Mouse (Mus musculus) A20 (cell line): ENCODE results near the gene Ncln.
"Not testable (repeated sequence)": the region's sequence is repeated elsewhere in the genome, so short reads cannot be mapped to it uniquely, and the experiment has no call there.

Experiments used
- DNase-seq: peaks from one replicate; pipeline ENCODE4 v3.0.0-alpha.2; 2011; ENCODE audit warnings: low read depth, low spot score

Gene Ncln

DNA sequence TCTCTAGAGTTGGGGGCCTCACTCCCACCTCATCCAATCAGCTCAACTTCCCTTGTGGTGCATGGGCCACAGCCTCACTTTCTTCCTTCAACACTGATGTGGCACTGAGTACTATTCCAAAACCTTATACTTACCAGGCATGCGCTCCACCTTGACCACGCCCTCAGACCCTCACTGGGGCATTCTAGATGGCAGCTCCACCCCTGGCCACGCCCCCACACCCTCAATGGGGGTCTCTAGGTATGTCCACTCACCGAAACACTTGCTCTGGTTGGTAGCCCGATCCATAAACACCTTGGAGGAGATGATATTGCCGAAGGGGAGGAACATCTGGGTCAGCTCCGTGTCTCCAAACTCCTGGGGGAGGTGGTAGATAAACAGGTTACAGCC, 33.8 kb downstream of the Ncln start:
- DNase-seq = no peak

DNA sequence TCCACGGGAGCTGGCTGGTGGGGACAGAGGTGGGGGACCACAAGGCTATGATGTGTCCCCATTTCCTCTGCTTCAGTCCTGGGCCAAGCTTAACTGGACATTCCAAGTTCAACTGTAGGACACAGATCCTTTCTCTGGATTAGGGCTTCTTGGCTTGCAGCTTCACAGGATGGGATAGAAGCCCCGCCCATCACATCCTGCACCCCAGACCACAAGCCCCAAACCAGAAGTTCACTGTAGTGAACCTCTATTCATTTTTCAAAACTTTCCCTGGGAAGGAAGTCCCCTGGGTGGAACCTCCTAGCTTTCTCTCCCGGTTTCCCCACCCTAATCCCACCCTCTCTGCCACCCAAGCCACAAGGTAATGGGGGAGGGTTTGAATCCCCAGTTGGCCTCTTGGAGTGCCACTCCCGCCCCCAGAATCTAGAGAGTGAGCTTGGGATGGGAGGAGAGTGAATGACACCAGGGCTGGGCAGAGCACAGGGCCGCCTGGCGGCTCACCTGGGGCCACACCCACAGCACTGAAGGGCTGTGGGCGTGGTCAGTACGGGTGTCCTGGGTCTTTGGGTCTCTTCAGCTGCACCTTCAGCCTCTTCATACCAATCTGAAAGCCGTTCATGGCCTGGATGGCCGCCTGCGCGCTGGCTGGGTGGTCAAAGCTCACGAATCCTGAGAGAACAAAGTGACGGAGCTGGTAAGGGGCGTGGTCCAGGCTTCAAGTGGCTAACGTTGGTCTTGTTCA, 34.3 kb downstream of the Ncln start:
- peak; percentile 50 for DNase-seq

DNA sequence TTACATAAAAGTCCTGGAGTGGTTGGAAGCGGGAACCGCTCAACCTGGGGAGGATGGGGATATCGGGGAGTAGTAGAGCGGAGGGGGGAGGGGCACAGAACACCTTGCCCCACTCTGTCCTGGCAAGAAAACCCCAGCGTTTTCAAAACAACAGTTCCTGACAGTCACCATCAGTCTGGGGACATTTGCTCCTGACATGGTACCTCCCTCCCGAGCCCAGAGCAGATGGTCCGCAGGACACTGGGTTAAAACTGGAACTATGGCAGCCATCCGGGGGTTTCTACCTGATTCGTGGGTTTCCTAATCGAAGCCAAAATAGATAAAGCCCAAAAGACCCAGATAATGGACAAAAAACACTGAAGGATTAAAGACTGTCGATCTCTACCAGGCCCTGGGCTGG, 35.2 kb downstream of the Ncln start:
- no peak for DNase-seq

DNA sequence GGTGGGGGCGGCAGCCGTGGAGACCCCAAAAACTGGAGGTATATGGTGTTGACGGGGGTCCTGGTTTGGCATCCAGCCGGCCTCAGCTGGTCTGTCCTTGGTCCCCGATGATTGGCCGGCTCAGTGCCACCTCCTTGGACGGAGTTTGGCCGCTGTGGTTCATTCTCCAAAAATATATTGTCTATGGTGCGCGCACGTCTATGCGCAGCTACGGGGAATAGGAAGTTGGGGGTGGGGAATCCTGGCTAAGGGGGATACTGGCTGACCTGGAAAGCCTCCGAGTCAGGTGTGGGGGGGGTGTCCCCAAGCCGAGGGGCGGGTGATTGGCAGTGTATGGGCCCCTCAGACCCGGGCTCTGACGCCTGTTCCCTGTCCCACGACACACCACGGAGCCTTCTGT, 35.7 kb downstream of the Ncln start:
- DNase-seq = no peak

DNA sequence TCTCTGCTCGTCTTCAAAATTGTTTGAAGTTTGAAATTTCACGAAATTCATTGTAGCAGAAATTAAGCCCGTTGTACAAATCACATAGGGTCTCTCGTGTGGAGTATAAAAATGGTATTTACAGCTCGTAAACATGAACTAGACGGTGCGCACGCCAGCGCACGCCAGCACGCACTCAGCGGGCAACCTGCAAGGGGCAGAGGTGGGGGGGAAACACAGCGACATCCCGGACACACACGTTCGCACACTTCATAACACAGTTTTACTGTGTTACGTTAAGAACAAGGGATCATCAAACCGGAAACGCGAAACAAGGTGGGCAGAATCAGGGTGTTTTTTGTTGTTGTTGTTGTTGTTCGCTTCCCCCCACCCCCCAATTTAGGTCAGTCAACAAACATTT, 36.8 kb downstream of the Ncln start:
- no peak for DNase-seq

DNA sequence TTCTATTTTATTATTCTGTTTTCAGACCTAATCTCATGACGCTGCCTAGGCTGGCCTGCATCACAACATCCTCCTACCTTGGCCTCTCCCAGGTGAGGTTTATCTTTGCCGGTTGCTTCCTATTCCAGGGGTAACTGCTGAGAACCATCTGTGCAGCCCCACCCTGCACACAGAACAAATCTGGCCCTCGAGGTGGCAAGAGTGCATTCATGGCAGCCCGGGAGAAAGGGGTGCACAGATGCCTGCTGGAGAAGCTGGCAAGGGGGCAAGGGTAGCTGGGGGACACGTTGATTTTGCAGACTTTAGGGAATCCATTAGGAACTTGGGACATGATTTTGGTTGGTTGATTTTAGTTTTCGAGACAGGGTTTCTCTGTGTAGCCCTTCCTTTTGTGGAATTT, 37.9 kb downstream of the Ncln start:
- no peak for DNase-seq

DNA sequence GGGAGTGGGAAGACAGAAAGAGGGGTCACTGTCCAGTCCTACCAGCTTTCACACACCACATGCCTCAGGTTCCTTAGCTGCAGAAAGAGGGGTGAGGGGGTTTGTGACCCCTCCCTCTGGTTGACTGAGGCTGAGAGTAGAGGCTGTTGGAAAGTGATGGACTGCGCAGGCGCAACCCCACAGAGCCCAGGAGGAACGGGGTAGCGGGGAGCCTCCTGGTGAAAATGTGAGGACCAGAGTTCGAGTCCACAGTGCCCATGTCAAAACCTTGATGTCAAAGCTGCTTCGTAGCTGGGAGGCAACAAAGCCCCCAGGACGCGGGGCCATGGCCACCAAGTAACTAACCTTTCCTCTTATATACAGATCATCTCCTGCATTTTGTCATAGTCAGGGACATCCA, 38.6 kb downstream of the Ncln start:
- DNase-seq = no peak

DNA sequence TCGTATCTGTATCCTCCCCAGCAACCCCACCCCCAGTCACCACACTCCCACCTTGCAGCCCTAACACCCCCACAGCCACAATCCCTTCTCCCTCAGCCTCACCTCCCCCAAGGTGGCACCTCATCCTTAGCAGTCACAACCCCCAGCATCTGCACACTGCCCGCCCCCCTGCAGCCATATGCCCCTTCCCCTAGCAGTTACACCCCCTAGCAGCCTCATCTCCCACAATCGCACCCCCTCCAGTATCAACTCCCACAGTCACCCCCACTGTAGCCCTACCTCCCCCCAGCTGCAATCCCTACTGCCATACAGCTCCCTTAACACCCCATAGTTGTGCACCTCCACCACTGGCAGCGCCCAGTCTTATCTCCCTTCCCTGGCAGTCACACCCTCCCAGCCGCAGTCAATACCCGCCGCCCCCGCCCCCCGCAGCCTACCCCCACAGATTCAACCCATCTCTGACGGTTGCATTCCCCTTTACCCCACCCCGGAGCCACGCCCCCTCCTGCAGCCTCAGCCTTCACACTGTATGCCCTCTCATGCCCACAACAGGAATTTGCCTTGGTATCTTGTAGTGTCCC, 39.1 kb downstream of the Ncln start:
- DNase-seq = no peak

DNA sequence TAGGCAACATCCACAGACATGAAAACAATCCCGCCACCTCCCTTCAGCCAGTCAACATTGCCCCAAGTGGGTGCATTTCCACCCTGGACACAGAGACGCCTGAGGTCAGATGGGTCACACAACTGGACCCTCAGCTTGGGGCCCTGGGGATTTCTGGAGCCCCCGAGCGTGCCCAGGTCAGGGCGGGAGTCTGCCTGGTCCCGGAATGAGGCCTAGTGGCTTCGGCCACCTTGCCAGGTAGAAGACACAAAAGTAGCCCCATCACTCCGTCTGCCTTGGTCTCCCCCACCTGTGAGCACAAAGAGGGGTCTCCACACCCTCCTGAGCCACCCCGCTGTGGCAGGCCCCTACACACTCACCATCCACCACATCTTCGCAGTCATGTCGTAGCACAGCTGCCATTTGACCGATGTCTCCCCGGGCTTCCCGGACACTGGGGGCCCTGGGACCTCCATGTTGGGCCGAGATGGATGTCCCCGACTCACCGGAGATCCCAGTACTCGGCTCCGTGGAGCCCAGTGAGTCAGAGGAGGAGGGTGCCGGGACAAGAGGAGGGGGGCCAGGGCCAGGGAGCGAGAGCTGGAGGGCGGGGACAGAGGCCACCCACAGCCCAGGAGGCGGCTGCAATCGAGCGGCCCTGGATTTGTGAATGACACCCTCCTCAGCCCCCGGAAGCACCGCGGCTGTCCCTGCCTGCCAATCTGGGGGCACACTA, 40.9 kb downstream of the Ncln start, which contains the start of gene Nfic:
TSS of gene Nfic (minus strand) at position 455 of the 715 bp plus-strand sequence.
- no peak for DNase-seq

DNA sequence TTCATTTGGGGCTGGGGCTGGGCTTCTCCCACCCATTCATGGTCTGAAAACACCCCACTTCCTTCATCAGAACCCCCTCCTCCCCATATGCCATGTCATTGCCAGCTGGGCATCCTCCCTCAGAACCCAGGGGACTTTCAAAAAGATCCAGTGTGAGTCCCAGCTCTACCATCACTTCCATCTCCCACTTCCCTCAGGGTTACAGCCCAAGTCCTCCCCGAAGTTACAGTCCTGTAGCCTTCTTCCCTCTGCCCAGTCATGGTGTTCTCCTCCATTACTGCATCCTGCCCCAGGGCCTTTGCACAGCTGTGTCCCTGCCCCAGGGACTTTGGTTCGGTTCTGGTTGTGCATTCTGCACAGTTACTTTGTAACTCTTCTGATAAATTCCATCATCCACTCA, 42.1 kb downstream of the Ncln start:
- no peak for DNase-seq

DNA sequence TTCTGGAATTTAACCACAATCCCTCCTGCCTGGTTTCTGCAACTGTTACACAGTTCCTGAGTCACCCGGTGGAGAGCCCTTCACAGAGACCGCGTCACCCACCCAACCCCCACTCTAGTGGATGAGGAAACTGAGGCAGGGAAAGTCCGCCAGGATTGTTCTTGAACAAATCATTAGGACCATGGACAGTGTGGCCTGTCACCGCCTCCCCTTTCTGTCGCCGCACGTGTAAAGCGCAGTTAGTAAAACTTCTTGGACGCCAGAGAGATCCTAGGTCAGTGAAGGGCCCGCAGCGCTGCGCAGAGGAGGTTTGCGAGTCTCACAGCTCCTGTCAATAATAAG, 43.3 kb downstream of the Ncln start:
- DNase-seq = no peak

DNA sequence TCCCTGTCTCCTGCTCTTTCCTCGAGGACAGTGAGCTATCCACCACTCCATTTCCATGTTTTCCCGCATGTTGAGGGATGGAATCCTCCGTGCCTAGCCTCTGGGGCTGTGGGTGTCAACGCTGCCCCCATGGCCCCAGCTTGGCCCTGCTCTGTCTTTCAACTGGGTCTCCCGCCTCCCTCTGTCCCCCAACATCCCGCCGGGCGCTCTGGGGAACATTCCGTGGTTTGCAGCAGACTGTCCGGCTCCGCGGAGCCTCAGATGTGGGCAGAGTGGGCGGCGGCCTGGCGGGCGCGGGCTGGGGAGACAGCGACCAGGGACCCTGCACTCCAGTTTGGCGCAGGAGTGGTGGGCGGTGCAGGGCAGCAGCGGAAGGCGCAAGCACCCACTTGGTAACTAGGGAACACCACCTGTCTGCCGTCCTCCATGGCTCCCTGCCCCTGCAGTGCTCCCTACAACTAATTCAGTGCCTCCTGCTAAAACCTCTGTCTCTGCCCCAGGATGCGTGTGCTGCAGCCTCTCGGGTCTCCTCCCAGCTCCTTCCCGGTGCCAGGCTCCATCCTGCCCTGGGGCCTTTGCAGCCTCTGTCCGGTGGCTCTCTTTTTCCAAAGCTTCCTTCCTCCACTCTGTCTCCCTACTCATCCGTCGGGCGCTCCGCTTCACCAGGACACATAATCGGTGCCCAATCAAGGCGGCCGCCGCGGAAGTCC, 43.8 kb downstream of the Ncln start:
- DNase-seq = no peak

DNA sequence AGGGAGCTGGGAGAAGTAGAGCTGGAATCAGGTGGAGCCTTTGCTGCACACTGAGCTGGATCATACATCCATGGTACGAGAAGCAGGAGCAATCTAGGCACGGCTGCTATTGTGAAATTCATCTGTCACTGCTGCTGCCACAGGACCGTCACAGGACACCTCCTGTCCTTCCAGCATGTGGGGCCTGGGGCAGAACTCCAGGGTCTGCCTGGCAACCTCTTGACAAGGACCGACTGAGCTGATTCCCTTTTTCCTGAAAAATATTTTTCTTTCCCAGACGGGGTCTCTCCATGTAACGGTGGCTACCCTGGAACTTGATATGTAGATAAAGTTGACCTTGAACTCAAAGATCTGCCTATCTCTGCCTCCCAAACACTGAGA, 44.8 kb downstream of the Ncln start:
- no peak for DNase-seq

DNA sequence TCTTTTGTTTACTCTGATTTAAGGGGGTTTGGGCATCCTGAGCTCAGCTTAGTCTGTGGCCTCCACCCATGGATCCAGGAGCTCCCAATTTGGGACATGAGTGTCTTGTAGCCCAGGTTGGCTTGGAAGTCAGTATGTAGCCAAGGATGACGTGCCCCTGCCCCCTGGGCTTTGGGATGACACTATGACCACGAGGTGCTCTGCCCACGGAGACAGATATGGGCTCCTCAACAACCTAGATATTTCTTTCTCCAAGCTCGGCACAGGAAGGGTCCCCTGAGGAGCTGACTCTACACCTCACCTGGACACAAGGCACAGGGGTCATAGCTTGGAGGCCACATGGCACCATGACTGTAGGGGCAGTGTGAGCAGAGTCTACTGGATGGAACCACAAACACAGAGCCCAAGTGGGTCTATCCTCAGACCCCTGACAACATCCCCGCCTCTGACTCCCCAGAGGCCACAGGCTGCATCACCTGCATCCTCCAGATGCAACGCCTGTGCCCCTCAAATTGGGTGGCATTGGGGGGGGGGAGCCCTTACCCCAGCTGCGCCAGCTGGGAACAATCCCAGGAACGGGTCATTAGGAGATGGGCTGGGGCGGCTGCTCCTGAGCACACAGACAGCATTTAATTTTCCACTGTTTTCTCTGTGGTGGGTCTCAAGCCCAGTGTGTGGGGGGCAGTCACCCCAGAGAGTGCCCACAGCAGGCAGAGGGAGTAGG, 45.4 kb downstream of the Ncln start:
- no peak for DNase-seq

DNA sequence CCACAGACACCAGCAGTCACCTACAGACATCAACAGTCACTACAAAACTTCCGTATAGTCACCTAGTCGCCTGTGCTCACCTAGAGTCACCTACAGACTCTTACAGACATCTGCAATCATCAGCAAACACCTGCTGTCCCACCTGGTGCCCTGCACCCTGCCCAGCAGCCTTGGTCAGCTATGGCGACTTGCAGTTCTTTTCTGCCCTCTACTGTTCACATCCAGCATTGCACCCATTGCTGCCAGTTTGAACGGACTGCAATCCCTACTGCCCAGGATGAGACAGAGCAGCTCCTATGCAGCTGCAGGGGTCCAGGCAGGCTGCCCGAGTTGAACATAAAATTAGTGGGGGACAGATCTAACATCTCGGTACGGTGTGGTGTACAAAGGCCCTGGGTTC, 46.1 kb downstream of the Ncln start:
- DNase-seq = peak; percentile 85

DNA sequence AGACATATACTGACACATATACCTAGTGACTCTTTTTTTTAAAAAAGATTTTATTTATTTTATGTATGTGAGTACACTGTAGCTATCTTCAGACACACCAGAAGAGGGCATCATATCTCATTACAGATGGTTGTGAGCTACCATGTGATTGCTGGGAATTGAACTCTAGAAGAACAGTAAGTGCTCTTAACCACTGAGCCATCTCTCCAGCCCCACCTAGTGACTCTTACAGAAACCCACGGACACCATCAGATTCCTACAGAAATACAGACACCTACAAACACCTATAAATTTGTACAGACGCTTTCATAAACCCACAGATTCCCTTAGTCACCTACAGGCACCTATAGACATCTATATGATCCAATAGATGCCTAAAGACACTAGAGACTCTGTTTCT, 50.7 kb downstream of the Ncln start:
- DNase-seq = not testable (repeated sequence)

DNA sequence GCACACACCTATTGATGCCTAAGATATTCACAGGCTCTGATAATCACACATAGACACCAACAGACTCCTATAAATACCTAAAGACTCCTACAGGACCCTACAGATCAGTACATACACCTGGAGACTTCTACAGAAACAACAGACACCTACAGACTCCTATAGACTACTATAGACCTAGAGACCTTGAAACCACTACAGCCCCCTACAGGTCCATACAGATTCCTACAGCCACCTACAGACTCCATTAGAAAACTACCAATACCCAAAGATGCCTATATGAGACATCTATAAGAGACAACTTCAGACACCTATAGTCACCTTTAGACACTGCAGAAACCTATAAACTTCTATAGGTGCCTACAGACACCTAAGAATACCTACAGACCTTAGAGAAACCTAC, 55.2 kb downstream of the Ncln start:
- peak; percentile 33 for DNase-seq
